Mouse (Mus musculus) intestine, embryonic 14.5 days (tissue): Measurements from ENCODE around the gene Cbx4. TPM values are rescaled to one million over a fixed set of nuclear protein-coding genes. Genes with fewer than 3 reads are reported as not detected.

Experiments used
- ATAC-seq: fragments of 200-750 bp; cut with Nextera tagmentation; replicated peaks from 2 replicates; pipeline ENCODE4 v1.8.0; 2017; ENCODE audit warnings: low read depth, moderate number of reproducible peaks, moderate TSS enrichment, moderate library complexity; ENCODE audit not compliant: low FRiP score, low TSS enrichment
- DNase-seq: peaks from one replicate; pipeline ENCODE4 v3.0.0-alpha.2; 2018; ENCODE audit warnings: low spot score
- H3K27ac ChIP-seq: fragments of 300-500 bp; sonication (generic); 2 replicates; pipeline ENCODE4 v1.5.1; 2014; ENCODE audit warnings: low read depth, mild to moderate bottlenecking, control low read depth
- H3K27me3 ChIP-seq: fragments of 300-500 bp; sonication (generic); replicated peaks from 2 replicates; pipeline ENCODE4 v1.6.1; 2014; ENCODE audit warnings: low read length, control low read depth; ENCODE audit not compliant: control insufficient read depth, insufficient read depth
- H3K36me3 ChIP-seq: fragments of 300-500 bp; sonication (generic); 2 replicates; pipeline ENCODE4 v1.6.1; 2014; ENCODE audit warnings: low read length, control low read depth; ENCODE audit not compliant: control insufficient read depth, insufficient read depth
- H3K4me1 ChIP-seq: fragments of 300-500 bp; sonication (generic); replicated peaks from 2 replicates; pipeline ENCODE4 v1.6.1; 2014; ENCODE audit warnings: low read length, control low read depth, mixed read lengths; ENCODE audit not compliant: control insufficient read depth, insufficient read depth
- H3K4me2 ChIP-seq: fragments of 300-500 bp; sonication (generic); 2 replicates; pipeline ENCODE4 v1.6.1; 2014; ENCODE audit warnings: low read length
- H3K4me3 ChIP-seq: fragments of 300-500 bp; sonication (generic); 2 replicates; pipeline ENCODE4 v1.5.1; 2014; ENCODE audit warnings: low read depth, low read length, control low read depth, mixed read lengths
- H3K9ac ChIP-seq: fragments of 300-500 bp; sonication (generic); 2 replicates; pipeline ENCODE4 v1.6.1; 2014; ENCODE audit warnings: mild to moderate bottlenecking, low read length
- H3K9me3 ChIP-seq: fragments of 300-500 bp; sonication (generic); 2 replicates; pipeline ENCODE4 v1.6.1; 2016; ENCODE audit warnings: low read length, control low read depth; ENCODE audit not compliant: control insufficient read depth
- WGBS: fragments of 180-500 bp; shearing (Covaris S2); extraction: QIAGEN DNeasy Blood & Tissue Kit; methylation state at CpG from one replicate; pipeline ENCODE4 v1.1.7; 2014; 5-methylcytosine and 5-hydroxymethylcytosine counted together
- polyA plus RNA-seq: library from polyadenylated mRNA; unstranded; fragments of >200 nt; fragmentation: Nextera tagmentation; extraction: Ambion mirVana; gene quantifications from 2 replicates; pipeline ENCODE4 v1.2.1, GENCODE M21; 2014

Gene Cbx4
- polyA plus RNA-seq, 1 experiment from 2014 or later: 10.5 TPM

DNA sequence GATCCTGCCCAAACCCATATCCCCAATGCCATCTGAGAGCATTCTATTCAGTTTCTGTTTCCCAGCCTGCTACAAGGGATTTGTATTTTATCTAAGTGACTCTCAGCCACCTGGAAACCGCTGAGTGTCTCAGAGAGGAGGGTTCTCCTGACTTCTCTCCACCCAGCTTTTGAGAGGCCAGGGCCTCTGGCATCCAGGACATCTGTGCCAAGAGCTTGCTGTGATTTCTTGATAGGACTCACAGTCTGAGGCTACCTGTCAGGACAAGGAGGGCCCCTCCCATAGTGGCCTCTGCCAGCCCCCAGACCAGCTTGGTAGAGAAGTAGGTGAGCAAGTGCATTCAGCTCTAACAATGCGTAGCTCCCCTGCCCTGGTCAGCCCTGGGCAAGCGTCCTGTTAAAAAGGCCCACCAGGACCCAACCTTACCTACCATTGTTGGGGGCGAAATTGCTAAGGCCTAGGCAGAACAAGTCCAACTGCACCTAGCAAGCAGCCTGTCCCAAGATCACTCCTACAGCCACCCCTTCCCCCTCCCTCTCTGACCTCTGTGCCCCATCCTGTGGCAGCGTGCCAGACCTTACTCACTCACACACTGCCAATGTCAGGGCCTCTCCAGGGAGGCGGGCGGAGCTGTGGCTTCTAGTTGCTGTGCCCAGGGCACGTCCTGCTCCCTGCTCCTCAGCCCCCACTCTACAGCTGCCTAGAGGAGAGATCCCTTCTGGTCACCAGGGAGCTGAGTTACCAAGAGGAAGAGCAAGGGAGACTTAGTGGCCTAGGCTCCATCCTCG, 41.9 kb upstream of the Cbx4 start:
- DNase-seq: no peak
- ATAC-seq: no peak
- 65% methylated on average over 9 of the region's 9 CpGs for WGBS
- Histone ChIP-seq H3K4me2 (no peak overlapping the region), H3K9ac (no peak overlapping the region), H3K27me3 (no peaks in the 10 kb centered on the region), H3K4me3 (no peak overlapping the region), H3K4me1 (peaks cover 30% of the 10 kb centered on the region), H3K36me3 (no peaks in the 10 kb centered on the region), H3K9me3 (0 out of 2 replicates have a peak, but pooled peaks cover 4% of the 10 kb centered on the region), H3K27ac (no peak overlapping the region)

DNA sequence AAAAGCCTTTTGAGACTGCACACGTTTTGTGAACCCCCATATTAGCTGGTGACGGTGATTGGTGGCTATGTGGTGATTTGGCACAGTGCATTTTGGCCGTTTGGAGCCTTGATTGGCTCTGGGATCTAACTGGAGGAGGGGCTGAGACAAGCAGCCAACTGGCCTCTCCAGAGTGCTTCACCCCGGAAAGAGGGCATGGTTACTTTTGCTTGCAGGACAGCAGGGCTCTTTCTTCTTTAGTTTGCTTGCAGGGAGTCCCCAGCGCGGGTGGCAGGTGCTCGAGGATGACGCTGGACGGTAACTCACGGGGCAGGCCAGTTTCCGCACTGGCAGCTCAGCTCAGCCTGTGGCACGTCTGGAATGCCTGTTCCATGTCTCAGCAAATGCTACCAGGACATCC, 41.1 kb upstream of the Cbx4 start:
- Histone ChIP-seq H3K36me3 (no peaks in the 10 kb centered on the region), H3K9ac (no peak overlapping the region), H3K9me3 (0 out of 2 replicates have a peak, but pooled peaks cover 4% of the 10 kb centered on the region), H3K27ac (peak overlapping the region; percentile 35; the same call in 1 of the 2 replicates), H3K4me1 (peaks cover 30% of the 10 kb centered on the region), H3K4me2 (0 out of 2 replicates have a peak overlapping the region, but pooled peaks have one; percentile 36), H3K4me3 (no peak overlapping the region), H3K27me3 (no peaks in the 10 kb centered on the region)
- ATAC-seq (no peak), DNase-seq (no peak)
- 33% methylated on average over 12 of the region's 12 CpGs for WGBS

DNA sequence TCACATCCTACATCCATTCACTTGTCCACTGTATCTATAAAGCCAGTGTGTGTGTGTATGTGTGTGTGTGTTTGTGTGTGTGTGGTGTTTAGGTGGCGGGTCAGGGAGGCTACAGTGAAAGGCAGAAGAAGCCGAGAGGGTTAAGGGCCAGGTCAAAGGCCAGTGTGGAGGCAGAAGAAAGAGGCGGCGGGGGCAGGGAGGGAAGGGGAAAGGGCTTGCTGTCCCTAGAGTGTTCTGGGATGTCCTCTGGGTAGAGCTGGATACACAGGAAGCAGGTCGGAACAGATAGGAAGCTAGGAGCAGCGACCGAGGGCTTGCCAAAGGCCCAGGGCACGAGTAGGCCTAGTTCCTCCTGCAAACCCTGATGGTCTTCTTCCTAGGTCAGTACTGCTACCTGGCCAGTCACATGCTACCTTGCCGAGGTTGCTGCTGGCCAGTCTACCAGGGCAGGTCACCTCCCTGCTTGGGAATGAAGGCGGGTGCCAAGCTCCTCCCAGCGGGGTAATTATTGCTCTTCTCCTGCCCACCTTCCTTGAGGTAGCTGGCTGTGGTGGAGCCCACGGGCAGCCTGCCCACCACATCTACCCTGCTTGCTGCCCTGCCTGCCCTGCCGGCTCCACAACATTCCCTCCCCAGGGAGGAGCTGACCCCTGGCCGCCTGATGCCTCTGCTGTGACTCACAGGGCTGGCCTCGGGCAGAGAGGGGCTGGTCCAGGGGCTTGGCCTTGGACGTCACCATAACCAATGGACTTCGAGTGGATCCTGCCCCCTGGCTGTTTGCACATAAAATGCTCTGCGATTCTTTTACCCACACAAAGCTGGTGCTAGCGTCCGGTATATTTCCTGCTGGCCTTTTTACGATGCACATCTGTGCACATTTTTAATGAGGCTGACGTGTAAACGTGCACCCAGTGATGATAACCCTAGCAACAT, 40.2 kb upstream of the Cbx4 start:
- H3K4me1 ChIP-seq: peaks cover 30% of the 10 kb centered on the region
- peak overlapping the region; percentile 36 for H3K4me2 ChIP-seq
- no peak overlapping the region for H3K4me3 ChIP-seq
- H3K27ac ChIP-seq: peak overlapping the region; percentile 75; the same call in 1 of the 2 replicates
- 0 out of 2 replicates have a peak, but pooled peaks cover 4% of the 10 kb centered on the region for H3K9me3 ChIP-seq
- H3K36me3 ChIP-seq: no peaks in the 10 kb centered on the region
- DNase-seq: peak; percentile 83
- no peaks in the 10 kb centered on the region for H3K27me3 ChIP-seq
- ATAC-seq: peak; percentile 81
- H3K9ac ChIP-seq: no peak overlapping the region; the same call in 1 of the 2 replicates
- WGBS: 24% methylated on average over 23 of the region's 23 CpGs

GRCm38 (mm10) chr11:119124536-119124935, 38.5 kb upstream of the Cbx4 start:
- no peaks in the 10 kb centered on the region for H3K27me3 ChIP-seq
- H3K36me3 ChIP-seq: no peaks in the 10 kb centered on the region
- H3K9ac ChIP-seq: no peak overlapping the region
- H3K4me2 ChIP-seq: no peak overlapping the region
- peaks cover 26% of the 10 kb centered on the region for H3K4me1 ChIP-seq
- 92% methylated on average over 6 of the region's 6 CpGs for WGBS
- no peaks in the 10 kb centered on the region for H3K9me3 ChIP-seq
- no peak overlapping the region for H3K27ac ChIP-seq
- ATAC-seq (no peak), DNase-seq (no peak)
- H3K4me3 ChIP-seq: no peak overlapping the region

DNA sequence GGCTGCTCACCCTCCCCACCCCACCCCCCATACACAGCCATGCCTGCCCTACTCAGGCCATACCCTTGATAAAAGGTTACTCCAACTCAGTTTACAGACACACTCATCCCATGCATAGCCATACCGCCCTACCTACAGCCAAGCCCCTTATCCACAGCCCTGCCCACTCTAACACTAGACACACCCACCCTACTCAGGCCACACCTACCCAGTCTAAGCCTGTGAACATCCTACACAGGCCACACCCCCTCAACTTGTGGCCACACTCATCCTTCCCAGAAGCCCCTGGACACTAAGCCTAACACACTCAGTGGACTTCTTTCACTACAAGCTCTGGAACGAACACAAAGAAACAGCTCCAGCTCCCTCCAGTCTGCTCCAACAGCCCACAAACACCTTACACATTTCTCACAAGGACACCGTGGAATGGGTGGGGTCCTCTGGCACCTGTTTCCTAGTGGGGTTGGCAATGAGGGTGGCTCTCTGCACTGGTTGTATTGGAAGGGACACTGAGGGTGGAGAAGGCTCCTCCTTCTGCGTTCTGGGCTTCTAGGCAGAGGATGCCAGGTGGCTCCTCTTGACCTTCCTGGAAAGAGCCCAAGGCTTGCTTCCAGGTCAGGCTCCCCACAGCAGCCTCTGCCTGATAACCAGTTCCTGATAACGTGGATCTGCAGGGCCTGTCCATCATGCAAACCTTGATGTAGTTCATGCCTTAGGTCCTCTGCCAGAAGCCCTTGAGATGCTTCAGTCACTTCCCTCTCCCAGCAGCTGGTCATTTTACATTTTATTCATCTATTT, 37.7 kb upstream of the Cbx4 start:
- Histone ChIP-seq H3K4me2 (no peak overlapping the region), H3K27ac (no peak overlapping the region), H3K27me3 (no peaks in the 10 kb centered on the region), H3K4me3 (no peak overlapping the region), H3K4me1 (peaks cover 26% of the 10 kb centered on the region), H3K36me3 (no peaks in the 10 kb centered on the region), H3K9me3 (no peaks in the 10 kb centered on the region), H3K9ac (no peak overlapping the region)
- WGBS: 72% methylated on average over 5 of the region's 5 CpGs
- ATAC-seq (no peak), DNase-seq (no peak)

DNA sequence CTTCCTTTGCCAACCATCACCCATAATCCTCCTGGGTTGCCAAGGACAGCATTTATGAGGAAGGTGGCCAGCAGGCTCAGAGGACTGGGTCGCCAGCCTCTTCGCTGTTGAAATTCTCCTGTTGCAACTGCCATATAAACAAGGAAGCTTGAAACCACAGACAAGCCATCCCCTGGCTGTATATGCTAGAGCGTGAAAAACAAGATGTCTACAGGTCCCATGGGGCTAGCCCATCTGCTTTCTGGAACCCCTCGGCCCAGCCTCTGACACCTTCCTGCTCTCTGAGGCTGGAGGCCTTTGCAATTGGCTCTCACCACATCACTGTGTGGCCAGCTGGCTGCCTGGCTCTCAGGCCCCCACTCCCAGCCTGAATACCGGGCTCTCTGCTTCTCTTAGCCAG, 36.4 kb upstream of the Cbx4 start:
- Histone ChIP-seq H3K9ac (no peak overlapping the region), H3K9me3 (no peaks in the 10 kb centered on the region), H3K4me1 (peaks cover 22% of the 10 kb centered on the region), H3K27me3 (no peaks in the 10 kb centered on the region), H3K4me3 (no peak overlapping the region), H3K36me3 (no peaks in the 10 kb centered on the region), H3K4me2 (no peak overlapping the region), H3K27ac (no peak overlapping the region)
- 65% methylated on average over 5 of the region's 5 CpGs for whole genome bisulfite sequencing
- ATAC-seq (no peak), DNase-seq (no peak)

GRCm38 (mm10) chr11:119118905-119119304, 32.9 kb upstream of the Cbx4 start:
- WGBS: 30% methylated on average over 7 of the region's 7 CpGs
- Histone ChIP-seq H3K4me2 (no peak overlapping the region), H3K9ac (no peak overlapping the region), H3K27ac (no peak overlapping the region), H3K9me3 (no peaks in the 10 kb centered on the region), H3K27me3 (no peaks in the 10 kb centered on the region), H3K36me3 (no peaks in the 10 kb centered on the region), H3K4me3 (no peak overlapping the region), H3K4me1 (peaks cover 4% of the 10 kb centered on the region)
- no peak for ATAC-seq
- no peak for DNase-seq

DNA sequence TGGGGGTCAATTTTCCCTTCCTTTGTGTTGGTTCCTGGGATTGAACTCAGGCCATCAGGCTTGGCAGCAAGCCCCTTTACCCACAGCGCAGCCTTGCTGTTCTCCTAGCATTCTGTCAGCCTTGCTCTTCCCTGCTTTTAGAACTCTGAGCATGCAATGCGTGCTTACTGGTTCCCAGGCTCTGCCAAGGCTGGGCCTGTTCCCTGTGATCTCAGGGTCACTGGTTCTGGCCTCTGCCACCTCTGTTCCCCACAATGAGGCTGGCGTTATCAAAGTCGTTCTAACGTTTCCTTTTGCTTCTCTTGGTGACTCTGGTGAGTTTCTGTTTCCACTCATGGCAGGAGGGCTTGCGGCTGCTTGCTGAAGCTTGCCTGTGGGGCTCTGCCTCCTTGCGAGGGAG, 31.9 kb upstream of the Cbx4 start:
- WGBS: 61% methylated on average over 7 of the region's 7 CpGs
- Histone ChIP-seq H3K9me3 (no peaks in the 10 kb centered on the region), H3K4me1 (no peaks in the 10 kb centered on the region; the same call in 1 of the 2 replicates), H3K4me2 (no peak overlapping the region), H3K27me3 (no peaks in the 10 kb centered on the region), H3K9ac (no peak overlapping the region), H3K27ac (no peak overlapping the region), H3K4me3 (no peak overlapping the region), H3K36me3 (no peaks in the 10 kb centered on the region)
- ATAC-seq: no peak
- DNase-seq: no peak
